Mouse (Mus musculus) right cerebral cortex, postnatal 36 days (tissue): Measurements from ENCODE around the gene Mob3b.

Source experiments
- DNase-seq, 2 experiments: peaks; one replicate each; pipeline ENCODE4 v3.0.0; 2022; ENCODE audit warnings: low spot score in 2 of 2, mixed read lengths in 1 of 2

Gene Mob3b

GRCm38 (mm10) chr4:35065075-35065838 lies 92.0 kb downstream of the Mob3b start:
- DNase-seq, result no peak

- DNase-seq, result no peak
Measured at GRCm38 (mm10) chr4:35063146-35063719, 94.1 kb downstream of the Mob3b start.

- DNase-seq, result no peak
Measured at GRCm38 (mm10) chr4:35060964-35061363, 96.3 kb downstream of the Mob3b start.

GRCm38 (mm10) chr4:35060401-35060800 lies 96.9 kb downstream of the Mob3b start:
- DNase-seq, result no peak

GRCm38 (mm10) chr4:35054362-35054761 lies 102.9 kb downstream of the Mob3b start:
- no peak for DNase-seq

- no peak for DNase-seq
Measured at GRCm38 (mm10) chr4:35052174-35052942, 104.9 kb downstream of the Mob3b start.

GRCm38 (mm10) chr4:35051152-35051551 lies 106.1 kb downstream of the Mob3b start:
- DNase-seq, result no peak

- no peak for DNase-seq
Measured at GRCm38 (mm10) chr4:35049742-35050058, 107.6 kb downstream of the Mob3b start.

GRCm38 (mm10) chr4:35049036-35049741 lies 108.1 kb downstream of the Mob3b start:
- no peak for DNase-seq

GRCm38 (mm10) chr4:35040896-35041295 lies 116.4 kb downstream of the Mob3b start:
- no peak for DNase-seq

GRCm38 (mm10) chr4:35040306-35040705 lies 117.0 kb downstream of the Mob3b start:
- no peak for DNase-seq

GRCm38 (mm10) chr4:35037824-35038223 lies 119.5 kb downstream of the Mob3b start:
- DNase-seq, result no peak

GRCm38 (mm10) chr4:35034504-35035290 lies 122.6 kb downstream of the Mob3b start:
- no peak for DNase-seq

GRCm38 (mm10) chr4:35032758-35033157 lies 124.5 kb downstream of the Mob3b start:
- no peak for DNase-seq

- no peak for DNase-seq
Measured at GRCm38 (mm10) chr4:35031623-35032022, 125.7 kb downstream of the Mob3b start.

GRCm38 (mm10) chr4:35031141-35031540 lies 126.1 kb downstream of the Mob3b start:
- DNase-seq, result no peak

- no peak for DNase-seq
Measured at GRCm38 (mm10) chr4:35018416-35018815, 138.9 kb downstream of the Mob3b start.

- no peak for DNase-seq
Measured at GRCm38 (mm10) chr4:35012401-35013307, 144.6 kb downstream of the Mob3b start.

GRCm38 (mm10) chr4:35006541-35007260 lies 150.6 kb downstream of the Mob3b start:
- DNase-seq, result no peak

GRCm38 (mm10) chr4:35006056-35006455 lies 151.2 kb downstream of the Mob3b start:
- no peak for DNase-seq
